Mouse (Mus musculus) spleen, postnatal 10 days (tissue): ENCODE data around the gene Mxd4.

Source experiments
- DNase-seq, 2 experiments: peaks; one replicate each; pipeline ENCODE4 v3.0.0; 2021 to 2022; ENCODE audit warnings: low spot score in 2 of 2

Mxd4 gene

GRCm38 (mm10) chr5:34187601-34188316, at the start of gene Mxd4:
Gene Mxd4 (minus strand): TSS chr5:34187720.
- peak; percentile 93 to 96 for DNase-seq

DNA sequence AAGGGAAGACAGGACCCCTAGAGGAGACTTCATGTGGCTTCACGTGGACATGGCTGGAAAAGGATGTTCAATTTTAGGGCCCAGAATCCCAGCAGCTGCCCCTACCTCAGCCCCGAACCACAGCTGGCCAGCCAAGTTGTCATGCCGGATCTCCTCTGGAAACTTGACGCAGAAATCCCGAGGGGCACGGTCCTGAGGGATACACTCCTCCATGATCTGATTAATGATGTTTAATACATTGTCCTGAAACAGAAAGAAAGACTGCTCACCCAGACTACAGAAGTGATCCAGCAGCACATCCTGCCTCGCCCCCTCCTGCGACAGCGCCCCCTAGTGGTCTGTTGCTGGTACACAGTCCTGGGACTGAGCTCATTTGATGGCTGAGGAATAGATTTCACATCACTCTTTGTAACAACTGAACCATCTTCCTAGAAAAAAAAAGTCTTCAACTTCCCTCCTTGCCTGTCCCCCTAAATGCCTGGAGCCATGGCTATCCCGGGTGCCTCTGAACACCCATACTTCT, 48.4 kb upstream of the Mxd4 start:
- DNase-seq: peak; percentile 31 to 81

DNA sequence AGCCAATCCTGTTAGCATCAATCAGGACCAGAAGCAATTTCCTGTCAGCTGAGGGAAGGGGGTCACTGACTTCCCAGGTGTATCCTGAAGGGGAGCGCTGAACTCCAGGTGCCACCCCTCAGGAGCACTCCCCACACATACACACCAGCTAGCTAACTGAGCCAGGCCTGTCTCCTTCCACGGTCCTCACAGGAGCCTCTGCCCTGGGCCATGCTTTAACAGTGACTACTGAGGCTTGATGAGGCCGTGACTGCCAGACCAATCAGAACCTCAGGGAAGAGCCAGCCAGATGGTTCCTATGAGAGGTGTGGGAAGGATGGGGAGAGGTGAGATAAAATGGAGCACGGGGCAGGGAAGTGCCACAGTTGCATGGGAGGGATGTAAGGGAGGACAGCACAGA, 47.5 kb upstream of the Mxd4 start:
- no peak for DNase-seq

GRCm38 (mm10) chr5:34233221-34233515, 45.6 kb upstream of the Mxd4 start:
- no peak for DNase-seq

DNA sequence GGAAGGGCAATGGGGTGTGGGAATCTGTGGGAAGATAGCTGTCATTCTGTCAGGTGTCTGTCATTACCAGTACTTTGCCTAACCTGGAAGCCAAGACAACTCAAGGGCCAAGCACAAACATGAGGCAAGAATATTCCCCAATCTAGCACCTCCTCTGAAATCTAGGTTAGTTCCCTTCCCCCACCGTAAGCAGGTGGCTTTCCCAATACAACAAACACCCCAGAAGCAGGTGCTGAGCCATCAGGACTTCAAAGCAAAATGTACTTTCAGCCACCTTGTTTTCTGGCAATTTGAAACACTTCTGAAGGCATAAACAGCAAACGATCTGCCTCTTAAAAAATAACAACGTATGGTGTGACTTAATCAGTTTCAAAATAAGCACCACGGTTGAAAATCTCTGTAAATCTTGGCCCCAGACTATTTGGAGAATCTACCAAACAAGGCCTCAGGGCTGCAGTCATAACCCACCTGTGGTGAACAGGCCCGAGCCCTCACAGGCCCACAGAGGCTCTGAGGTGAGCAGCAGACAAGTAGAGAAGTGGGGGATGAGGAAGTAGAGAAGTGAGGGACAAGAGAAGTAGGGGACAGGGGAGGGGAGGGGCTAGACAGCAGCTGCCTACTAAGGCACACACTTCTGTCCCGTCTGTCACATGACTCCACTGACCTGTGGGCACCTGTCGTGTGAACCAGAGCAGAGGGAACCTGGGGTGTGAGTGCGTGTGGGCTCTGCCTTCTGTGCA, 45.1 kb upstream of the Mxd4 start:
- peak in 1 of 2 experiments; percentile 31 for DNase-seq

- no peak for DNase-seq
These were observed 44.4 kb upstream of the Mxd4 start for GRCm38 (mm10) chr5:34231901-34232300.

- DNase-seq: no peak
These were observed 43.3 kb upstream of the Mxd4 start for GRCm38 (mm10) chr5:34230599-34231485.

GRCm38 (mm10) chr5:34229503-34229902, 42.0 kb upstream of the Mxd4 start:
- no peak for DNase-seq

- DNase-seq: no peak
These were observed 38.0 kb upstream of the Mxd4 start for GRCm38 (mm10) chr5:34225516-34225915.

DNA sequence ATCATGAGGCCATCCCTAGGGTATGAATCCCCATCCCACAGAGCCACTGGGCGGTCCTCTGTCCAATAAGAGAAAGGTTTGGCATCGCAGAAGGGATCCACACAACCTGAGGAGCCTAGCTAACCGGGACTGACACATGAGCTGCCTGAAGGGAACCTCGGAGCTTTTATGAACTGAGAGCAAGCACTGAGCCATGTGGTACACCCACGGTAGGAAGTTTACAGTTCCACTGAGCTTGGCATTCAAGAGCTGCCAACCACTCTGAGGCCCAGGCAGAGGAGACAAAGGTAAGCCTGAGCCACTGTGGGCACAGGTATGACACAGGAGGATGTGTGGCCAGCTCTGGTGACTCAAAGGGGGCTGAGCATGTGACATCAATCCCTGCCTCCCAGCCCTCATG, 37.0 kb upstream of the Mxd4 start:
- DNase-seq: no peak

GRCm38 (mm10) chr5:34220001-34220400, 32.5 kb upstream of the Mxd4 start:
- DNase-seq: no peak

DNA sequence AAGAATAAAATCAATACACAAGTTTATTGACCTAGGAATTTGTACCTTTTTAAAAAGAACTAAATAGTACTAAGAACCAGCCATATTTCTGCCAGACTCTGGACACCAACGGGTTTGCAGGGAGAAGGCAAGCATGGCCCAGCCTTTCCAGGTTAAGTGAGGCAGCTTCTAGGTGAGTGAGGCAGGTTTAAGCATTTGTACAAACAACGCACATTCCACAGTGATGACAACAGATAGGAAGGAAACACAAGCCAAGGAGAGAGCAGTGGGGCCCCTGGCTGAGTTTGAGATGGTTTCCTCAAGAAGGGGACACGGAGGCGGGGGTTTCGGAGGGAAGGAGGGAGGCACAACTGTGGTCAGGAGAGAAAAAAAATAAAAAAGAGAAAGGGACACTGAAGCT, 31.2 kb upstream of the Mxd4 start:
- no peak for DNase-seq

DNA sequence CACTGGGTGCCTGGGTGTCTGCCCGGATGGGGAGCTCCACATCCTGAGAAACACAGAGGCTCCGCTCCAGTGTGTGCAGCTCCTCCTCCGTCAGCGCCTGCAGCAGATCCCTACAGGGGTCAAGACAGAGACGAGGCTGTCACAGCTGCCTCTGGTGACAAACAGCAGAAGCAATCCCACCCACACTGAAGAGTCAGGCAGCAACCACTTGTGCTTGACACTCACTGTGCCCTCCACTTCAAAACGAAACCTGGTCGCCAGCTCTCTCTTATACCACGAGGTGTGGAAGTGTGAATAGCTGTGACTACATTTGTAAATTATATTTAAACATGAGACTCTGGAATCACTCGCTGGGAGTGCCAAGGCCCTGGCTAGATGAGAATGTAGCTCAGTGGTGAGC, 30.2 kb upstream of the Mxd4 start:
- no peak for DNase-seq

- no peak for DNase-seq
These were observed 28.5 kb upstream of the Mxd4 start for GRCm38 (mm10) chr5:34216025-34216424.

DNA sequence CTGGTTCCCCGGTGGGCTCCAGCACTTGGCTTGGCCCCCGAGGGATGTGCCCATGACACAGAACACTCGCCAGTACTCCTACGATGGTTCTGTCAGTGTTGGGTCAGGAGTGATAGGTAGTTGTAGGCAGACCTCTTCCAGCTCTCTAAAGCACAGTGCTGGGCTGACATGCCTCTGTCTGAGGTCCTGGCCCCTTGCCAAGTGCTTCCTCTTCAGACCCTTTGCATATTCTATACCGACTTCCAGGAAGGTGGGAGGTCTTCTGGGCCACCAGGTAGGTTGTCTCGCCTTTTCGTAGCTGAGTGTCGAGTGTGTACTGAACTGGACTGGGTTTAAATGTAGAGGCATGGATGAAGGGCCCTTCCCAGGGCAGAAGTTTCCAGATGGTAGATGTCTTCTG, 26.1 kb upstream of the Mxd4 start:
- no peak for DNase-seq

DNA sequence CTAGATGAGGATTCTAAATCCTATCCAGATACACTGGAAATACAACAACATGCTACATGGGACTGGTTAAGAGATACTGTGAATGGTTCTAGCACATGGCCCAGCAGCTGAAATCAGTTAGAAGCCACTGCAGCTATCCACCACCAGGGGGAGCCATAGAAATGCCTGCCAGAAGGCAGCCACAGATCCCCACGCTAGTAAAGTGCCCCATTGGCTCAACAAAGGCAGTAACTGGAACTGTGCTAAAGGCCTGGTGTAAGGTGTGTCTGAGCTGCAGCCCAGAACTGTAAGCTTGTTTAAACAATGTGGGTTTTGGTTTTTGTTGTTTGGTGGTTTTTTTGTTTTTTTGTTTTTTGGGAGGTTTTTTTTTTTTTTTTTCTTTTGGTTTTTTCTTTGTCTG, 22.8 kb upstream of the Mxd4 start:
- peak; percentile 45 to 80 for DNase-seq

DNA sequence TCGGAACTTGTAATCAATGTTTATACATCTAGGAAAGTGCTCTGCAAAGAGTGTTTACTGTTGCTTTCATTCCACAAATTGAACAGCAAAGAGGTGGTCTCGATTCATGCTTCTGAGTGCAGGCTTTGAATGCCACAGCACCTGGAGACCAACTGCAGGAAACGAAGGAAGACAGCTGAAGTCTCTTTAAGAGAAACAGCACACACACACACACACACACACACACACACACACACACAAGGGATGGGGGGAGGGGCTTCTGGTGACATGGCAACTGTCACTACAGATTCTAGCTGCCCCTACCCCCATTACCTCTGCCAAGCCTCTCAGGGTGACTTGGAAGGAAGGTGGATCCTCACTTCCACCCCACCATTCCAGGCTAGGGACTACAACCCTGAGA, 20.0 kb upstream of the Mxd4 start:
- DNase-seq: no peak

- no peak for DNase-seq
These were observed 18.3 kb upstream of the Mxd4 start for GRCm38 (mm10) chr5:34205788-34206187.

- no peak for DNase-seq
These were observed 17.4 kb upstream of the Mxd4 start for GRCm38 (mm10) chr5:34204911-34205310.

DNA sequence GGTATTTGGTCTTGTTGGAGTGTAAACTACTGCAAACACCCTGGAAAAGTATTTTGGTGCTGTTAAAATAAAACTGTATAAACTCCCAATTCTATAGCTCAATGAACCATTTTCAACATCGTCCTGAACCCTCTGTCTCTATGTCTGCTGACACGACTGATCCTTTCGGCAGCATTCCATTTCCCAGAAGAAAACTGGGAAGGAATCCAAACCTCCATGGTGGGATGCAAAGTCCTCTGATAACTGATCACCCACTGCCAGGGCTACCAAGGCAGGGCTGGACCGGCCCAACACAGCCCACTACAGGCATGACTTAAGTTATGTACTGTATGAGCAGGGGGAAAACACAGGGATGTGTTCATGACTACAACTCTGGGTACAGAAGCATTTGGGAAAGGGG, 14.5 kb upstream of the Mxd4 start:
- no peak for DNase-seq

DNA sequence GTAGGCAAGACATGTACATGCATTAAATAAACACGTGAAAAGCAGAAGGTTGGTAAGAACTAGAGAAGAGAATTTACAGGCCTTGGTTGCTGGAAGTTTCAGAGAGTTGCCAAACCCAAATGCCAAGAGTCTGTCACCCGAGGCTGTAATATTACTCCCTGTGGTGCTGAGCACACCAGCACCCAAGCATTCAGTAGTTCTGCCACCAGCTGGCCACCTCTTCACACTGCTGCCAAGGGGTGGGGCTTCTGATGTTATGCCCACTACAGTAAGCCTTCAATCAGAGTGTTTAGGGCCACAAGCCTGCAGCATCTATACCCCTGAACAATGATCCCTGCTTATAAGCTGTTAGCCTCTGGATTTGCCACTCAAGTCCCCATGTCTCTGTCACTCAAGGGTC, 13.9 kb upstream of the Mxd4 start:
- DNase-seq: peak in 1 of 2 experiments; percentile 52

DNA sequence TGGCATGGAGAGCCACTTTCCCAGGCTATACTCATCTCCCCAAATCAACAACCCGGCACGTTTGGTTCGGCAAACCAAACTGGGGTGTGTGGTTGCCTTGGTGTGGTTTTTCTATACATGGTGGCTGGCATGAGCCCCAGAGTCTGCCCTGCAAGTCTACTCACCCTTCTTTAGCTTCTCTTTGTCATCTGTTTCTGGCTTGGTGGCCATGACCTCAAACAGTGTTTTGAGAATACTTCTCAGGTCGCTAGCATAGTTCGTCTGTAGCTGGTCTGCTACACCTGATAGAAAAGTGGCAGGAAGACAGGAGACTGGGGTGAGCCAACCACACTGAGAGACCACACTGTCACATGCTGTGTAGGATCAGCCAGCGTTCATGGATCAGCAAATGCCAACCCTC, 11.1 kb upstream of the Mxd4 start:
- no peak for DNase-seq
